Mouse (Mus musculus): ENCODE measurements around the gene Npc2.

Gene Npc2

GRCm38 (mm10) chr12:84784604-84785381 is 11.8 kb upstream of the Npc2 start:
- DNase-seq (ENCODE audit: extremely low spot score, low spot score): peak; percentile 89

- no peak for DNase-seq (ENCODE audit: extremely low spot score, low spot score)
These were observed 3.3 kb upstream of the Npc2 start for GRCm38 (mm10) chr12:84776229-84776628.

- no peak for DNase-seq (ENCODE audit: extremely low spot score, low spot score)
These were observed 1.4 kb upstream of the Npc2 start for GRCm38 (mm10) chr12:84774376-84774775.

GRCm38 (mm10) chr12:84773476-84773875 is 524 bp upstream of the Npc2 start:
- DNase-seq (ENCODE audit: extremely low spot score, low spot score): no peak

GRCm38 (mm10) chr12:84771981-84772520 is 901 bp downstream of the Npc2 start:
- DNase-seq (ENCODE audit: extremely low spot score, low spot score): peak; percentile 45

- no peak for DNase-seq (ENCODE audit: extremely low spot score, low spot score)
These were observed 3.3 kb downstream of the Npc2 start for GRCm38 (mm10) chr12:84769624-84770023.

- DNase-seq (ENCODE audit: extremely low spot score, low spot score): no peak
These were observed 5.4 kb downstream of the Npc2 start for GRCm38 (mm10) chr12:84767510-84767909.

GRCm38 (mm10) chr12:84766113-84766735 is 6.7 kb downstream of the Npc2 start:
- no peak for DNase-seq (ENCODE audit: extremely low spot score, low spot score)

GRCm38 (mm10) chr12:84765506-84765905 is 7.4 kb downstream of the Npc2 start:
- no peak for DNase-seq (ENCODE audit: extremely low spot score, low spot score)

GRCm38 (mm10) chr12:84764756-84765155 is 8.2 kb downstream of the Npc2 start:
- no peak for DNase-seq (ENCODE audit: extremely low spot score, low spot score)

- no peak for DNase-seq (ENCODE audit: extremely low spot score, low spot score)
These were observed 9.3 kb downstream of the Npc2 start for GRCm38 (mm10) chr12:84763577-84764218.

GRCm38 (mm10) chr12:84762532-84762931 is 10.4 kb downstream of the Npc2 start:
- DNase-seq (ENCODE audit: extremely low spot score, low spot score): no peak

GRCm38 (mm10) chr12:84759063-84759462 is 13.9 kb downstream of the Npc2 start:
- no peak for DNase-seq (ENCODE audit: extremely low spot score, low spot score)

GRCm38 (mm10) chr12:84756016-84756415 is 16.9 kb downstream of the Npc2 start:
- DNase-seq (ENCODE audit: extremely low spot score, low spot score): no peak

- DNase-seq (ENCODE audit: extremely low spot score, low spot score): peak; percentile 81
These were observed 17.8 kb downstream of the Npc2 start for GRCm38 (mm10) chr12:84755008-84755695.

- DNase-seq (ENCODE audit: extremely low spot score, low spot score): peak; percentile 32
These were observed 20.6 kb downstream of the Npc2 start for GRCm38 (mm10) chr12:84752131-84752977.

GRCm38 (mm10) chr12:84750661-84751060 is 22.3 kb downstream of the Npc2 start:
- no peak for DNase-seq (ENCODE audit: extremely low spot score, low spot score)

GRCm38 (mm10) chr12:84748134-84748533 is 24.8 kb downstream of the Npc2 start:
- DNase-seq (ENCODE audit: extremely low spot score, low spot score): no peak

GRCm38 (mm10) chr12:84745700-84746099 is 27.3 kb downstream of the Npc2 start:
- DNase-seq (ENCODE audit: extremely low spot score, low spot score): no peak

- no peak for DNase-seq (ENCODE audit: extremely low spot score, low spot score)
These were observed 29.5 kb downstream of the Npc2 start for GRCm38 (mm10) chr12:84743496-84743895.

GRCm38 (mm10) chr12:84733366-84733765 is 39.6 kb downstream of the Npc2 start:
- no peak for DNase-seq (ENCODE audit: extremely low spot score, low spot score)
